Mouse (Mus musculus) cerebellum, adult 2 months (tissue): Measurements from ENCODE around the gene Upk2. TPM values are rescaled to one million over a fixed set of nuclear protein-coding genes. Genes with fewer than 3 reads are reported as not detected.
"Not testable (repeated sequence)": the region's sequence is repeated elsewhere in the genome, so short reads cannot be mapped to it uniquely, and the experiment has no call there.

Experiments used
- DNase-seq, 2 experiments: peaks; one replicate each; pipeline ENCODE4 v3.0.0; 2021
- H3K27ac ChIP-seq: fragments of 200-500 bp; 2 replicates; pipeline ENCODE4 v1.5.1; 2012; ENCODE audit warnings: low read length, control low read depth, inconsistent platforms; ENCODE audit not compliant: insufficient read depth
- H3K27me3 ChIP-seq: fragments of 200-500 bp; 2 replicates; pipeline ENCODE4 v1.6.1; 2012; ENCODE audit warnings: inconsistent platforms, mild to moderate bottlenecking, low read length, moderate library complexity; ENCODE audit not compliant: control insufficient read depth, insufficient read depth
- H3K4me1 ChIP-seq: fragments of 200-500 bp; 2 replicates; pipeline ENCODE4 v1.6.1; 2011; ENCODE audit warnings: low read length; ENCODE audit not compliant: control insufficient read depth, insufficient read depth
- H3K4me3 ChIP-seq: fragments of 200-500 bp; replicated peaks from 2 replicates; pipeline ENCODE3; 2011; ENCODE audit warnings: mild to moderate bottlenecking, low read depth, low read length, control low read depth; ENCODE audit not compliant: insufficient read depth
- CTCF ChIP-seq: fragments of 200-500 bp; IDR thresholded peaks from 2 replicates; pipeline ENCODE4 v1.5.1; 2011; ENCODE audit warnings: low read depth, mild to moderate bottlenecking, control low read depth, low read length, moderate library complexity, borderline replicate concordance; ENCODE audit not compliant: insufficient read depth
- POLR2A ChIP-seq: fragments of 200-500 bp; IDR thresholded peaks from 2 replicates; pipeline ENCODE4 v1.6.1; 2011; ENCODE audit warnings: low read length, control low read depth, borderline replicate concordance; ENCODE audit not compliant: insufficient read depth
- WGBS: fragments of 180-500 bp; shearing (Covaris S2); methylation state at CpG from one replicate; pipeline ENCODE4 v1.1.7; 2018; 5-methylcytosine and 5-hydroxymethylcytosine counted together
- polyA plus RNA-seq: library from polyadenylated mRNA; depleted of rRNA; stranded (reverse); fragments of >200 nt; gene quantifications from 2 replicates; pipeline ENCODE4 v1.2.3, GENCODE M21; 2012

Upk2 gene
- polyA plus RNA-seq, 1 experiment: 0.13 TPM

- peak in 1 of 2 experiments; percentile 42 for DNase-seq
- no peak for TF ChIP-seq POLR2A
- TF ChIP-seq CTCF: no peak
- 3% methylated on average over 1 of the region's 1 CpGs for WGBS
Measured at GRCm38 (mm10) chr9:44474327-44474726, 19.6 kb upstream of the Upk2 start.

GRCm38 (mm10) chr9:44473184-44473583 lies 18.4 kb upstream of the Upk2 start:
- Histone ChIP-seq H3K4me1 (peaks cover 5% of the 10 kb centered on the region; the same call in 1 of the 2 replicates), H3K27me3 (no peaks in the 10 kb centered on the region), H3K4me3 (no peak overlapping the region), H3K27ac (no peak overlapping the region)
- TF ChIP-seq POLR2A: no peak
- DNase-seq: peak in 1 of 2 experiments; percentile 7
- 62% methylated on average over 3 of the region's 3 CpGs for WGBS

More at GRCm38 (mm10) chr9:44474327-44474726, 19.6 kb upstream of the Upk2 start:
- H3K27me3 ChIP-seq: no peaks in the 10 kb centered on the region
- H3K4me3 ChIP-seq: no peak overlapping the region
- H3K27ac ChIP-seq: no peak overlapping the region
- peaks cover 5% of the 10 kb centered on the region; the same call in 1 of the 2 replicates for H3K4me1 ChIP-seq

- Histone ChIP-seq H3K4me1 (no peaks in the 10 kb centered on the region), H3K27me3 (no peaks in the 10 kb centered on the region), H3K4me3 (no peak overlapping the region), H3K27ac (no peak overlapping the region)
- TF ChIP-seq POLR2A: no peak
- no peak for TF ChIP-seq CTCF
- DNase-seq: no peak
- WGBS: 30% methylated on average over 2 of the region's 2 CpGs
Measured at GRCm38 (mm10) chr9:44468800-44469199, 14.0 kb upstream of the Upk2 start.

GRCm38 (mm10) chr9:44468224-44468623 lies 13.4 kb upstream of the Upk2 start:
- Histone ChIP-seq H3K27ac (no peak overlapping the region), H3K4me1 (no peaks in the 10 kb centered on the region)
- no peak for TF ChIP-seq CTCF
- TF ChIP-seq POLR2A: no peak

GRCm38 (mm10) chr9:44461950-44462349 lies 7.2 kb upstream of the Upk2 start:
- Histone ChIP-seq H3K27me3 (no peaks in the 10 kb centered on the region), H3K4me1 (no peaks in the 10 kb centered on the region), H3K27ac (no peak overlapping the region), H3K4me3 (no peak overlapping the region)
- DNase-seq: no peak
- 88% methylated on average over 5 of the region's 5 CpGs for WGBS
- TF ChIP-seq CTCF: no peak
- no peak for TF ChIP-seq POLR2A

More at GRCm38 (mm10) chr9:44468224-44468623, 13.4 kb upstream of the Upk2 start:
- DNase-seq: no peak
- Histone ChIP-seq H3K4me3 (no peak overlapping the region), H3K27me3 (no peaks in the 10 kb centered on the region)
- 67% methylated on average over 7 of the region's 7 CpGs for WGBS

- Histone ChIP-seq H3K27me3 (no peaks in the 10 kb centered on the region), H3K27ac (no peak overlapping the region), H3K4me1 (no peaks in the 10 kb centered on the region), H3K4me3 (no peak overlapping the region)
- peak; percentile 40 to 71 for DNase-seq
- WGBS: 12% methylated on average over 11 of the region's 11 CpGs
- no peak for TF ChIP-seq POLR2A
- TF ChIP-seq CTCF: no peak
Measured at GRCm38 (mm10) chr9:44457035-44457742, 2.4 kb upstream of the Upk2 start.

- no peaks in the 10 kb centered on the region for H3K27me3 ChIP-seq
- no peaks in the 10 kb centered on the region for H3K4me1 ChIP-seq
- peak; percentile 75 to 88 for DNase-seq
- TF ChIP-seq POLR2A (no peak), CTCF (peak; percentile 99)
- H3K4me3 ChIP-seq: no peak overlapping the region
- 14% methylated on average over 14 of the region's 14 CpGs for WGBS
- H3K27ac ChIP-seq: no peak overlapping the region
Measured at GRCm38 (mm10) chr9:44454132-44454890, 465 bp downstream of the Upk2 start.

- DNase-seq: no peak
- H3K27ac ChIP-seq: no peak overlapping the region
- TF ChIP-seq POLR2A (no peak), CTCF (no peak)
- H3K4me1 ChIP-seq: no peaks in the 10 kb centered on the region
- H3K27me3 ChIP-seq: no peaks in the 10 kb centered on the region
- H3K4me3 ChIP-seq: no peak overlapping the region
Measured at GRCm38 (mm10) chr9:44450387-44450786, 4.4 kb downstream of the Upk2 start.

- 86% methylated on average over 7 of the region's 7 CpGs for WGBS
- H3K4me3 ChIP-seq, H3K27me3 ChIP-seq, H3K27ac ChIP-seq, H3K4me1 ChIP-seq, DNase-seq: not testable (repeated sequence)
Measured at GRCm38 (mm10) chr9:44444402-44445025, 10.3 kb downstream of the Upk2 start.
